Mouse (Mus musculus) lung, postnatal 10 days (tissue): ENCODE measurements around the gene Fryl.
"Not testable (repeated sequence)": the region's sequence is repeated elsewhere in the genome, so short reads cannot be mapped to it uniquely, and the experiment has no call there.

ENCODE experiments used
- DNase-seq: peaks from one replicate; pipeline ENCODE4 v3.0.0; 2021

Gene Fryl

DNA sequence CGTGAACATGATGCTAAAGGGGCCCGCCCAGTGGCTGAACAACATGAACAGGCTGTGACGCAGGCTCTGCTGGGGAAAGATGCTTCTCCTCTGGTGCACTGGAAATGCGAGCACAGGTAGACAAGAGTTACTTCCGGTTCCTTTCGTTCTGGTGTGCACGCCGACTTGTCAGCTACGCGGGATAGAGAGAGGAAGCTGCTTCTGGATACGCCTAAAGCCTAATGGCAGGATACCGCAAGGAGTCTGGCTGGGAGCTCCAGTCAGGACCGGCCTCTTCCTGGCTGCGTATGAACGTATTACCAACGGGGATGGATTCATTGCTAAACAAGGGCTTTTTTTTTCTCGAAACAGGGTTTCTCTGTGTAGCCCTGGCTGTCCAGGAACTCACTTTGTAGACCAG lies 167.3 kb downstream of the Fryl start:
- no peak for DNase-seq

GRCm38 (mm10) chr5:73081496-73081895 lies 174.9 kb downstream of the Fryl start:
- DNase-seq, result no peak

- DNase-seq, result no peak
Observed at GRCm38 (mm10) chr5:73079801-73080200, 176.6 kb downstream of the Fryl start.

DNA sequence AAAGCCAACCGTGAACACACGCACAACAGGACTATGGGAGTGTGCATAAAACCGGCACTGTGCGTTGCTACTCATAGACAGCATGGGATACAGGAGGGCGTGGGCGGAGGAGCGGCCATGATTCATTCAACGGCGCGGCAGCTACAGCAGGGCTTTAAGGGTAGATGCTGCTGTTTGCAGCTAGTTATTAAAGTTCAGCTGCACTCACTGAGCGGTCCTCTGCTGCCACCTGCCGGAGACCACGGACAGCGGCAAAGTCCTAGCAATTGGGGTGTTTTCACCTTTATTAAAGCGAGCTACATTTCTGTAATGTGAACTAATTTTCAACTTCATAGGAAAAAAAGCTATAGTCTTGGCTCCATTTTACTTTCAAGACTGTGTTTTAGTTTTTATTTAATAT lies 185.1 kb downstream of the Fryl start:
- peak; percentile 80 for DNase-seq

DNA sequence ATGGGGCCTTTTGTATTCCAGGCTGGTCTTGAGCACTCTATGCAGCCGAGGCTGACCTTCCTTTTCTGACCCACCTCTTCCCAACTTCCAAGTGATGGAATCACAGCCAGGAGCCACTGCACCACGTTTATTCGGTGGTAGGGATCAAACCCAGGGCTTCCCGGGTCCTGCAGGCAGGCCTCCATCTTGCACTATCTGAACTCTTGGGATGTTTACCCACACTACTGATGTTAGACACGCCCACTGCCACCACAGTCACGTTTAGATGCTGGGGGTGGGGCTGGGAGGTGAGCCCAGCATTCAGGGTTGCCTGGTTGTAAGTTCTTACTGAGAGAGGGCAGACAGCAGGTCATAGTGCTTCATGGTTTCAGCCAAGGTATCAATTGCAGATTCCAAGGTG lies 189.5 kb downstream of the Fryl start:
- DNase-seq, result no peak

DNA sequence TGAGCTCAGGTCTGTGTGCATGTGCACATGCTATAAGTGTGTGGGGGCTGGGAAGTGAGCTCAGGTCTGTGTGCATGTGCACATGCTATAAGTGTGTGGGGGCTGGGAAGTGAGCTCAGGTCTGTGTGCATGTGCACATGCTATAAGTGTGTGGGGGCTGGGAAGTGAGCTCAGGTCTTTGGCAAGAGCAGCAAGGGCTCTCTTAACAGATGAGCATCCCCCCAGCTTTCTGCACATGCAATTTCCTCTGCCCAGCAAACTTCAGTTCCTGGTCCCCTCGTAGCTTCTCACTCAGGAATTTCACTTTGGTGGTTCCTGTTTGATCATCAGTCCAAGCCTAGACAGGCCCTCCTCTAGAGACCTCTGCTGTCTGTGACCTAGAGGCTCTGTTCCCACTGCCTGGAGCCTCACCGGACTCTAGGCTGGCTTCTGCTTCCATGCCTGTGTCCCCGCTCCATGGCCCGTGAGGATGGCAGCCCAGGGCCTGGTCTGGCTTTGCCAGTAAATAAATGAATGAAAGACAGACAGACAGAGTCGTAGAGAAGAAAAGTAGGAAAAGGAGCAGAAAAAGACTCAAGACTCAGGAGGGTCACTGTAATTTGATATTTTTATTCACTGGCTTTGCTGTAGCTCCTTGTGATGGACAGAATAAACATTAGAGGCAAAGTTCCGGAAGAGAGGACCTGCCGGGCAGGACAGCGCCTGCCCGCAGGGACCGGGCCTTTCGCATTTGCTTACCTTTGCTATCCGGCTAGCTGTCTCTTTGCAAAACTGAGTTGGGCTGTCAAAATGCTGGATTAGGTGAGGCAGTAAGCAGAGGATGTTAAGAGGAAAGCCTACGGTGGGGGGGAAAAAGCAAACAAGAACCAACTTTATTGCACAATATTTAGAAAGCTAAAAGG lies 192.4 kb downstream of the Fryl start:
- no peak for DNase-seq

GRCm38 (mm10) chr5:73061506-73062155 lies 194.8 kb downstream of the Fryl start:
- DNase-seq, result no peak

GRCm38 (mm10) chr5:73056937-73057336 lies 199.5 kb downstream of the Fryl start:
- DNase-seq, result no peak

GRCm38 (mm10) chr5:73056457-73056856 lies 200.0 kb downstream of the Fryl start:
- no peak for DNase-seq

DNA sequence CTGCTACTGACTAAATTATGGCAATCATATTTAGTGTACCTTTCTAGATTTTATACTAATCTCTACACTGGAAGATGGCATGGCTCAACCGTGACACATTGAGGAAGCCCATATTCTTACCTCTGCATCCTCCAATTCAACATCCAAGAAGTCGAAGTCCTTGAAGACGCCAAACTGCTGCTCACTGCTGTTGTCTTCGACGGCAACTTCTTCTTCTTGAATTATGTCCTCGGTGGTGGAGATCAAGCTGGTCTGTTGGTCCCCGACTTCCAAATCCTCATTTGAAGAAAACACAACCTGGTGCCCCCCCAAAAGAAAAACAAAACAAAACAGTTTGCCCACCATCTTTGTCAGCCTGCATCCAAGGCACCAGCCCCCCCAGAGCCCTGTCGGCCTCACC lies 202.5 kb downstream of the Fryl start:
- DNase-seq, result no peak

- DNase-seq, result no peak
Observed at GRCm38 (mm10) chr5:73047651-73048245, 208.7 kb downstream of the Fryl start.

DNA sequence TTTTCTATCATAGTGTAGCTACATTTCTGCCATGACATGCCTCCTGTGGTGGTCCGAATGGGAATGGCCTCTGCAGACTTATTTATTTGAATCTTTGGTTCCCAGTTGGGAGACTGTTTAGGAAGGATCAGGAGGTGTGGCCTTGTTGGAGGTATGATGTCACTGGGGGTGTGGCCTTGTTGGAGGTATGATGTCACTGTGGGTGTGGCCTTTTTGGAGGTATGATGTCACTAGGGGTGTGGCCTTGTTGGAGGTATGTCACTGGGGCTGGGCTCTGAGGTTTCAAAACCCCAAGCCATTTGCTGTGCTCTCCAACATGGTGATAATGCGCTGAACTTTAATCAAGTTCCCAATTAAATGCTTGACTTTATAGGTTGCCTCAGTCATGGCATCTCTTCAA lies 212.4 kb downstream of the Fryl start:
- no peak for DNase-seq

- DNase-seq, result no peak
Observed at GRCm38 (mm10) chr5:73032481-73032880, 223.9 kb downstream of the Fryl start.

GRCm38 (mm10) chr5:73028646-73029045 lies 227.8 kb downstream of the Fryl start:
- DNase-seq, result no peak

- DNase-seq, result no peak
Observed at GRCm38 (mm10) chr5:73023801-73024200, 232.6 kb downstream of the Fryl start.

- no peak for DNase-seq
Observed at GRCm38 (mm10) chr5:73014745-73015144, 241.7 kb downstream of the Fryl start.

DNA sequence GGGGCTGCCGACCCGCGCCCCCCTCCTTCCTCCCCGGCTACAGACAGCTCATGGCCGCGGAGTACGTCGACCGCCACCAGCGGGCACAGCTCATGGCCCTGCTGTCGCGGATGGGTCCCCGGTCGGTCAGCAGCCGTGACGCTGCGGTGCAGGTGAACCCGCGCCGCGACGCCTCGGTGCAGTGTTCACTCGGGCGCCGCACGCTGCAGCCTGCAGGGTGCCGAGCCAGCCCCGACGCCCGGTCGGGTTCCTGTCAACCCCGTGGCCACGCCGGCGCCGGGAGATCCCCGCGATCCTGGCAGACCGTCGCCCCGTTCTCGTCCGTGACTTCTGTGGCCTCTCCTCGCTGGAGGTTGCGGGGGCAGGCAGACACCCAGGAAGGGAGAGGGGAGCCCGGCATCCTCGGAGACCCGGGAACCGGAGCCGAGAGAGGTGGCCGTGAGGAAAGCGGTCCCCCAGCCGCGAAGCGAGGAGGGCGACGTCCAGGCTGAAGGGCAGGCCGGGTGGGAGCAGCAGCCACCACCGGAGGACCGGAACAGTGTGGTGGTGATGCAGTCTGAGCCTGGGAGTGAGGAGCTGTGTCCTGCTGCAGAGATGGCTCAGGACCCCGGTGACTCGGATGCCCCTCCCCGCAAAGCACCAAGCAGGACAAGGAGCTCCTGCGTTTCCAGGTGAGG lies 242.7 kb downstream of the Fryl start:
- DNase-seq, result not testable (repeated sequence)

DNA sequence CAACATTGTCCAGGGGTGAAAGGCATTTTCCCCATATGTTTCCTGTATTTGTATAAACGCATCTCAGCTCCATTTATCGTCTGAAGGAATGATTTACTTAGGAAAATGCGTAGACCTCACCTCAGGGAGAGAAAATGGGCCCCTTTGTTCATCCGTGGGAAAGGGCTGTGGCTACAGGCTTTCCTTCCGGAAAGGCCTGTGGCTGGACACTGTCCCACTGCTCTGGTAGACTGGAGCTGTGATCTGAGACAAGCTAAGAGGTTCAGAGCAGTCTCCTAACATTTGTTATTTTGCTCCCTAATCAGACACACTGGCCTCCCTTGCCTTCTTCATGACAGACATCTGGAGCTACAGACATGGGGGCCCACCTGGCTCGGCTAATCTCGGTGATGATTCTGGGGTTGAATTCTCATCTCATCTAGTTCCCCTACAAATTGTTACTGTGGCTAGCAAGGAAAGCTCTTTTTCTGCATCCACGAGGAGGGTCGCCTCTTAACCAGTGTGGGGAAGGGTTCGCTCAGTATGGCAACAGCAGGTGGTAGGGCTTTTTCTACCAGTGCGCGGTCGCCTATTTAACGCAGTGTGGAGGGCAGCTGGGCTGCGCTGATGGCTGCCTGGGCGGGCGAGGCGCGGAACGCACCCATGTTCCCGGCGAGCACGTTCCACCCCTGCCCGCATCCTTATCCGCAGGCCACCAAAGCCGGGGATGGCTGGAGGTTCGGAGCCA lies 243.4 kb downstream of the Fryl start:
- not testable (repeated sequence) for DNase-seq

- DNase-seq, result not testable (repeated sequence)
Observed at GRCm38 (mm10) chr5:73011806-73012205, 244.6 kb downstream of the Fryl start.

GRCm38 (mm10) chr5:73008230-73008629 lies 248.2 kb downstream of the Fryl start:
- DNase-seq, result not testable (repeated sequence)

GRCm38 (mm10) chr5:73007582-73007959 lies 248.8 kb downstream of the Fryl start:
- no peak for DNase-seq

DNA sequence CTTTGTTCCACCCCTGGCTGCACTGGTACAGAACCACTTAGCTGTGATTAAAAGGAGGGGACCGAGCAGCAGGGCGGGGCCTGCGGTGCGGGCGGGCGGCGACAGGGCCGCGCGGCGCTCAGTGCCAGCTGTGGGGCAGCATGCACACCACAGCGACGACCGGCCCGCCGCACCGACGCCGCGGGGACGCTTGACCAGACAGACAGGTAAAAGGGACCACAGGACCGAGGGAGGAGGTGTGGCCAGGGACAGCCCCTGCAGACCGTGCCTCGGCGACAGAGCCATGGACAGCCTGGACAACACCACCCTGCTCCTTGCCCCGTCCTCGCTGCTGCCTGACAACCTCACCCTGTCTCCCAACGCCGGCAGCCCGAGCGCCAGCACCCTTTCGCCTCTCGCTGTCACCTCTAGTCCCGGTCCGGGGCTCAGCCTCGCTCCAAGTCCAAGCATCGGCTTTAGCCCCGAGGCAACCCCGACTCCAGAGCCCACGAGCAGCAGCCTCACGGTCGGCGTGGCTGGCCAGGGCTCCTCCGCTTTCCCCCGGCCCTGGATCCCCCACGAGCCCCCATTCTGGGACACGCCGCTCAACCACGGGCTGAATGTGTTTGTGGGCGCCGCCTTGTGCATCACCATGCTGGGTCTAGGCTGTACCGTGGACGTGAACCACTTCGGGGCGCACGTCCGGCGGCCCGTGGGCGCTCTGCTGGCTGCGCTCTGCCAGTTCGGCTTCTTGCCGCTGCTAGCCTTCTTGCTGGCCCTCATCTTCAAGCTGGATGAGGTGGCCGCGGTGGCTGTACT lies 249.4 kb downstream of the Fryl start, which contains the start of gene Slc10a4:
TSS of gene Slc10a4 (plus strand) at position 100 of the 798 bp plus-strand sequence.
- peak; percentile 37 for DNase-seq
